Mouse (Mus musculus) forebrain, embryonic 15.5 days (tissue): Measurements from ENCODE around the gene Cdk13. TPM values are rescaled to one million over a fixed set of nuclear protein-coding genes. Genes with fewer than 3 reads are reported as not detected.

Source experiments
- ATAC-seq: fragments of 200-750 bp; cut with Nextera tagmentation; replicated peaks from 2 replicates; pipeline ENCODE4 v1.8.0; 2017; ENCODE audit warnings: mild to moderate bottlenecking, moderate TSS enrichment, moderate library complexity
- H3K27ac ChIP-seq: fragments of 300-500 bp; sonication (generic); replicated peaks from 2 replicates; pipeline ENCODE4 v1.5.1; 2015; ENCODE audit warnings: mild to moderate bottlenecking, inconsistent platforms
- H3K27me3 ChIP-seq: fragments of 300-500 bp; sonication (generic); 2 replicates; pipeline ENCODE4 v1.6.1; 2015; ENCODE audit warnings: inconsistent platforms
- H3K36me3 ChIP-seq: fragments of 300-500 bp; sonication (generic); 2 replicates; pipeline ENCODE4 v1.6.1; 2015; ENCODE audit warnings: mild to moderate bottlenecking, inconsistent platforms
- H3K4me1 ChIP-seq: fragments of 300-500 bp; sonication (generic); 2 replicates; pipeline ENCODE4 v1.6.1; 2015; ENCODE audit warnings: inconsistent platforms
- H3K4me2 ChIP-seq: fragments of 300-500 bp; sonication (generic); replicated peaks from 2 replicates; pipeline ENCODE4 v1.6.1; 2015; ENCODE audit warnings: mild to moderate bottlenecking, inconsistent platforms
- H3K4me3 ChIP-seq: fragments of 300-500 bp; sonication (generic); 2 replicates; pipeline ENCODE4 v1.5.1; 2015; ENCODE audit warnings: mild to moderate bottlenecking, inconsistent platforms
- H3K9ac ChIP-seq: fragments of 300-500 bp; sonication (generic); replicated peaks from 2 replicates; pipeline ENCODE4 v1.6.1; 2015; ENCODE audit warnings: mild to moderate bottlenecking, inconsistent platforms
- H3K9me3 ChIP-seq: fragments of 300-500 bp; sonication (generic); 2 replicates; pipeline ENCODE4 v1.6.1; 2016; ENCODE audit warnings: inconsistent platforms
- WGBS: fragments of 180-500 bp; shearing (Covaris S2); methylation state at CpG from one replicate; pipeline ENCODE4 v1.1.7; 2015; ENCODE audit warnings: mixed read lengths; 5-methylcytosine and 5-hydroxymethylcytosine counted together
- polyA plus RNA-seq: library from polyadenylated mRNA; unstranded; fragments of >200 nt; fragmentation: Nextera tagmentation; extraction: Ambion mirVana; gene quantifications from 2 replicates; pipeline ENCODE4 v1.2.1, GENCODE M21; 2015

The Cdk13 gene
- polyA plus RNA-seq, 1 experiment from 2014 or later = 19.6 TPM

- Histone ChIP-seq H3K9ac (peak overlapping the region; percentile 94), H3K27me3 (no peaks in the 10 kb centered on the region), H3K4me2 (peak overlapping the region; percentile 96), H3K27ac (peak overlapping the region; percentile 97), H3K36me3 (no peaks in the 10 kb centered on the region), H3K4me1 (peaks cover 35% of the 10 kb centered on the region), H3K9me3 (no peaks in the 10 kb centered on the region), H3K4me3 (peak overlapping the region; percentile 100)
- peak; percentile 37 for ATAC-seq
- under 1% methylated on average over 84 of the region's 85 CpGs for WGBS
These were observed 1.4 kb downstream of the Cdk13 start for GRCm38 (mm10) chr13:17803331-17804057.

GRCm38 (mm10) chr13:17802880-17803279 lies 2.0 kb downstream of the Cdk13 start:
- no peaks in the 10 kb centered on the region for H3K27me3 ChIP-seq
- H3K4me3 ChIP-seq = peak overlapping the region; percentile 100
- peak overlapping the region; percentile 96 for H3K4me2 ChIP-seq
- 7% methylated on average over 3 of the region's 3 CpGs for WGBS
- H3K36me3 ChIP-seq = no peaks in the 10 kb centered on the region
- H3K4me1 ChIP-seq = peaks cover 35% of the 10 kb centered on the region
- no peak for ATAC-seq
- no peaks in the 10 kb centered on the region for H3K9me3 ChIP-seq
- peak overlapping the region; percentile 97 for H3K27ac ChIP-seq
- peak overlapping the region; percentile 94 for H3K9ac ChIP-seq

GRCm38 (mm10) chr13:17799735-17800134 lies 5.2 kb downstream of the Cdk13 start:
- H3K36me3 ChIP-seq = no peaks in the 10 kb centered on the region
- H3K27ac ChIP-seq = no peak overlapping the region
- H3K4me1 ChIP-seq = peaks cover 33% of the 10 kb centered on the region
- ATAC-seq = no peak
- no peak overlapping the region for H3K4me2 ChIP-seq
- H3K4me3 ChIP-seq = no peak overlapping the region
- no peaks in the 10 kb centered on the region for H3K27me3 ChIP-seq
- no peak overlapping the region for H3K9ac ChIP-seq
- WGBS = 92% methylated on average over 2 of the region's 2 CpGs
- H3K9me3 ChIP-seq = no peaks in the 10 kb centered on the region

GRCm38 (mm10) chr13:17795757-17796456 lies 9.0 kb downstream of the Cdk13 start:
- no peaks in the 10 kb centered on the region for H3K9me3 ChIP-seq
- H3K4me1 ChIP-seq = peaks cover 16% of the 10 kb centered on the region
- no peak overlapping the region for H3K4me2 ChIP-seq
- H3K4me3 ChIP-seq = no peak overlapping the region
- H3K9ac ChIP-seq = no peak overlapping the region
- no peak overlapping the region for H3K27ac ChIP-seq
- no peak for ATAC-seq
- WGBS = 75% methylated on average over 3 of the region's 3 CpGs
- no peaks in the 10 kb centered on the region for H3K27me3 ChIP-seq
- no peaks in the 10 kb centered on the region for H3K36me3 ChIP-seq

- Histone ChIP-seq H3K27me3 (no peaks in the 10 kb centered on the region), H3K4me2 (no peak overlapping the region), H3K27ac (no peak overlapping the region), H3K4me1 (no peaks in the 10 kb centered on the region), H3K9me3 (no peaks in the 10 kb centered on the region), H3K36me3 (no peaks in the 10 kb centered on the region), H3K4me3 (no peak overlapping the region), H3K9ac (no peak overlapping the region)
- ATAC-seq = no peak
- 93% methylated on average over 5 of the region's 5 CpGs for WGBS
These were observed 21.3 kb downstream of the Cdk13 start for GRCm38 (mm10) chr13:17783643-17784042.

- Histone ChIP-seq H3K27ac (no peak overlapping the region), H3K9me3 (no peaks in the 10 kb centered on the region), H3K4me3 (no peak overlapping the region), H3K36me3 (no peaks in the 10 kb centered on the region), H3K9ac (no peak overlapping the region), H3K27me3 (no peaks in the 10 kb centered on the region), H3K4me2 (no peak overlapping the region), H3K4me1 (no peaks in the 10 kb centered on the region)
- 94% methylated on average over 2 of the region's 2 CpGs for WGBS
- no peak for ATAC-seq
These were observed 25.0 kb downstream of the Cdk13 start for GRCm38 (mm10) chr13:17779923-17780322.

- H3K36me3 ChIP-seq = peaks cover 5% of the 10 kb centered on the region; the same call in 1 of the 2 replicates
- H3K4me2 ChIP-seq = no peak overlapping the region
- no peak overlapping the region for H3K9ac ChIP-seq
- 96% methylated on average over 1 of the region's 1 CpGs for WGBS
- ATAC-seq = no peak
- H3K27ac ChIP-seq = no peak overlapping the region
- no peaks in the 10 kb centered on the region for H3K27me3 ChIP-seq
- no peaks in the 10 kb centered on the region for H3K9me3 ChIP-seq
- peaks cover 7% of the 10 kb centered on the region for H3K4me1 ChIP-seq
- H3K4me3 ChIP-seq = no peak overlapping the region
These were observed 28.6 kb downstream of the Cdk13 start for GRCm38 (mm10) chr13:17776303-17776702.

- no peak overlapping the region for H3K9ac ChIP-seq
- H3K36me3 ChIP-seq = peaks cover 5% of the 10 kb centered on the region; the same call in 1 of the 2 replicates
- no peaks in the 10 kb centered on the region for H3K27me3 ChIP-seq
- no peak for ATAC-seq
- H3K9me3 ChIP-seq = no peaks in the 10 kb centered on the region
- no peak overlapping the region for H3K27ac ChIP-seq
- H3K4me2 ChIP-seq = no peak overlapping the region
- H3K4me3 ChIP-seq = no peak overlapping the region
- peaks cover 7% of the 10 kb centered on the region for H3K4me1 ChIP-seq
These were observed 29.5 kb downstream of the Cdk13 start for GRCm38 (mm10) chr13:17775364-17775763.

GRCm38 (mm10) chr13:17773112-17773511 lies 31.8 kb downstream of the Cdk13 start:
- H3K4me3 ChIP-seq = no peak overlapping the region
- H3K27me3 ChIP-seq = no peaks in the 10 kb centered on the region
- peaks cover 7% of the 10 kb centered on the region for H3K4me1 ChIP-seq
- H3K9ac ChIP-seq = no peak overlapping the region
- H3K9me3 ChIP-seq = no peaks in the 10 kb centered on the region
- ATAC-seq = no peak
- H3K36me3 ChIP-seq = peaks cover 5% of the 10 kb centered on the region; the same call in 1 of the 2 replicates
- no peak overlapping the region for H3K27ac ChIP-seq
- no peak overlapping the region for H3K4me2 ChIP-seq

- peaks cover 7% of the 10 kb centered on the region for H3K4me1 ChIP-seq
- H3K9me3 ChIP-seq = no peaks in the 10 kb centered on the region
- peaks cover 5% of the 10 kb centered on the region; the same call in 1 of the 2 replicates for H3K36me3 ChIP-seq
- H3K27ac ChIP-seq = peak overlapping the region; percentile 47; the same call in 1 of the 2 replicates
- H3K27me3 ChIP-seq = no peaks in the 10 kb centered on the region
- H3K4me2 ChIP-seq = no peak overlapping the region
- ATAC-seq = no peak
- no peak overlapping the region for H3K4me3 ChIP-seq
- H3K9ac ChIP-seq = no peak overlapping the region
- 56% methylated on average over 6 of the region's 6 CpGs for WGBS
These were observed 32.3 kb downstream of the Cdk13 start for GRCm38 (mm10) chr13:17772574-17772973.

- no peaks in the 10 kb centered on the region for H3K4me1 ChIP-seq
- no peak overlapping the region for H3K4me3 ChIP-seq
- no peak overlapping the region for H3K4me2 ChIP-seq
- H3K27ac ChIP-seq = no peak overlapping the region
- H3K36me3 ChIP-seq = peaks cover 13% of the 10 kb centered on the region
- 100% methylated on average over 1 of the region's 1 CpGs for WGBS
- H3K9me3 ChIP-seq = no peaks in the 10 kb centered on the region
- no peak for ATAC-seq
- H3K27me3 ChIP-seq = no peaks in the 10 kb centered on the region
- no peak overlapping the region for H3K9ac ChIP-seq
These were observed 42.5 kb downstream of the Cdk13 start for GRCm38 (mm10) chr13:17762405-17762804.

GRCm38 (mm10) chr13:17754997-17755396 lies 49.9 kb downstream of the Cdk13 start:
- Histone ChIP-seq H3K27me3 (no peaks in the 10 kb centered on the region), H3K36me3 (peaks cover 8% of the 10 kb centered on the region; the same call in 1 of the 2 replicates), H3K9me3 (no peaks in the 10 kb centered on the region), H3K27ac (no peak overlapping the region), H3K4me3 (no peak overlapping the region), H3K4me1 (no peaks in the 10 kb centered on the region), H3K4me2 (no peak overlapping the region), H3K9ac (no peak overlapping the region)
- 87% methylated on average over 4 of the region's 4 CpGs for WGBS
- no peak for ATAC-seq
